Mouse (Mus musculus) stomach, embryonic 14.5 days (tissue): ENCODE measurements around the gene Nova1. TPM values are rescaled to one million over a fixed set of nuclear protein-coding genes. Genes with fewer than 3 reads are reported as not detected.

Experiments
- ATAC-seq: fragments of 200-750 bp; cut with Nextera tagmentation; 2 replicates; pipeline ENCODE4 v1.8.0; 2017; ENCODE audit warnings: low read depth, moderate TSS enrichment; ENCODE audit not compliant: insufficient number of reproducible peaks, insufficient read depth, low FRiP score
- H3K27ac ChIP-seq: fragments of 300-500 bp; sonication (generic); 2 replicates; pipeline ENCODE4 v1.5.1; 2014; ENCODE audit warnings: mild to moderate bottlenecking, low read length, moderate library complexity, mixed read lengths
- H3K27me3 ChIP-seq: fragments of 300-500 bp; sonication (generic); 2 replicates; pipeline ENCODE4 v1.6.1; 2014; ENCODE audit warnings: low read length, control low read depth, mixed read lengths; ENCODE audit not compliant: control insufficient read depth, insufficient read depth
- H3K36me3 ChIP-seq: fragments of 300-500 bp; sonication (generic); 2 replicates; pipeline ENCODE4 v1.6.1; 2014; ENCODE audit warnings: mild to moderate bottlenecking, control low read depth, low read length, moderate library complexity, mixed read lengths; ENCODE audit not compliant: control insufficient read depth, insufficient read depth
- H3K4me1 ChIP-seq: fragments of 300-500 bp; sonication (generic); 2 replicates; pipeline ENCODE4 v1.6.1; 2014; ENCODE audit warnings: low read length, control low read depth, mixed read lengths; ENCODE audit not compliant: control insufficient read depth, insufficient read depth
- H3K4me2 ChIP-seq: fragments of 300-500 bp; sonication (generic); replicated peaks from 2 replicates; pipeline ENCODE4 v1.6.1; 2014; ENCODE audit warnings: low read depth, low read length, control low read depth
- H3K4me3 ChIP-seq: fragments of 300-500 bp; sonication (generic); 2 replicates; pipeline ENCODE4 v1.5.1; 2014; ENCODE audit warnings: low read depth, low read length, control low read depth
- H3K9ac ChIP-seq: fragments of 300-500 bp; sonication (generic); replicated peaks from 2 replicates; pipeline ENCODE4 v1.6.1; 2014; ENCODE audit warnings: low read depth, mild to moderate bottlenecking, control low read depth, low read length, moderate library complexity, mixed read lengths
- H3K9me3 ChIP-seq: fragments of 300-500 bp; sonication (generic); 2 replicates; pipeline ENCODE4 v1.6.1; 2016; ENCODE audit warnings: low read depth, low read length, control low read depth; ENCODE audit not compliant: control insufficient read depth
- WGBS: fragments of 180-500 bp; shearing (Covaris S2); extraction: QIAGEN DNeasy Blood & Tissue Kit; methylation state at CpG from one replicate; pipeline ENCODE4 v1.1.7; 2014; 5-methylcytosine and 5-hydroxymethylcytosine counted together
- polyA plus RNA-seq: library from polyadenylated mRNA; unstranded; fragments of >200 nt; fragmentation: Nextera tagmentation; extraction: Ambion mirVana; gene quantifications from 2 replicates; pipeline ENCODE4 v1.2.1, GENCODE M21; 2014

Nova1 gene
- 2.3 and 2.7 TPM in 2 replicates for polyA plus RNA-seq

- Histone ChIP-seq H3K4me3 (peak within 1 kb of the TSS; percentile 67), H3K4me1 (no peaks in the 10 kb centered on the region), H3K27me3 (no peaks in the 10 kb centered on the region), H3K9me3 (no peaks in the 10 kb centered on the region), H3K27ac (peak within 1 kb of the TSS; percentile 66; the same call in 1 of the 2 replicates), H3K36me3 (no peaks in the 10 kb centered on the region), H3K9ac (peak within 1 kb of the TSS; percentile 61), H3K4me2 (peak within 1 kb of the TSS; percentile 84)
- under 1% methylated on average over 42 of the region's 68 CpGs for WGBS
- peak; percentile 79 for ATAC-seq
Observed at GRCm38 (mm10) chr12:46818856-46819347, at the start of gene Nova1. Gene Nova1 (minus strand): TSS chr12:46818929.

GRCm38 (mm10) chr12:46819348-46820022 is 756 bp upstream of the Nova1 start:
- ATAC-seq, result peak; percentile 95
- no peaks in the 10 kb centered on the region for H3K27me3 ChIP-seq
- H3K27ac ChIP-seq, result no peak overlapping the region
- H3K4me3 ChIP-seq, result peak overlapping the region; percentile 67
- peak overlapping the region; percentile 61 for H3K9ac ChIP-seq
- peak overlapping the region; percentile 84 for H3K4me2 ChIP-seq
- no peaks in the 10 kb centered on the region for H3K4me1 ChIP-seq
- no peaks in the 10 kb centered on the region for H3K36me3 ChIP-seq
- WGBS, result under 1% methylated on average over 54 of the region's 57 CpGs
- no peaks in the 10 kb centered on the region for H3K9me3 ChIP-seq

GRCm38 (mm10) chr12:46818021-46818855 is 491 bp downstream of the Nova1 start:
- H3K9me3 ChIP-seq, result no peaks in the 10 kb centered on the region
- peak overlapping the region; percentile 84 for H3K4me2 ChIP-seq
- H3K27me3 ChIP-seq, result no peaks in the 10 kb centered on the region
- H3K36me3 ChIP-seq, result no peaks in the 10 kb centered on the region
- peak overlapping the region; percentile 33; the same call in 1 of the 2 replicates for H3K27ac ChIP-seq
- WGBS, result under 1% methylated on average over 61 of the region's 61 CpGs
- H3K4me3 ChIP-seq, result peak overlapping the region; percentile 67
- H3K9ac ChIP-seq, result peak overlapping the region; percentile 61
- H3K4me1 ChIP-seq, result no peaks in the 10 kb centered on the region
- ATAC-seq, result no peak; the same call in 1 of the 2 replicates

- Histone ChIP-seq H3K4me3 (peak overlapping the region; percentile 67), H3K9me3 (no peaks in the 10 kb centered on the region), H3K27ac (no peak overlapping the region), H3K4me2 (peak overlapping the region; percentile 84), H3K27me3 (no peaks in the 10 kb centered on the region), H3K9ac (no peak overlapping the region), H3K36me3 (no peaks in the 10 kb centered on the region), H3K4me1 (no peaks in the 10 kb centered on the region)
- no peak for ATAC-seq
- 14% methylated on average over 14 of the region's 14 CpGs for WGBS
Observed at GRCm38 (mm10) chr12:46817211-46817803, 1.4 kb downstream of the Nova1 start.

- H3K9me3 ChIP-seq, result no peaks in the 10 kb centered on the region
- no peaks in the 10 kb centered on the region for H3K27me3 ChIP-seq
- 97% methylated on average over 3 of the region's 3 CpGs for WGBS
- no peak overlapping the region for H3K9ac ChIP-seq
- H3K27ac ChIP-seq, result no peak overlapping the region
- ATAC-seq, result no peak
- H3K4me2 ChIP-seq, result no peak overlapping the region
- no peaks in the 10 kb centered on the region for H3K4me1 ChIP-seq
- H3K36me3 ChIP-seq, result no peaks in the 10 kb centered on the region
- no peak overlapping the region for H3K4me3 ChIP-seq
Observed at GRCm38 (mm10) chr12:46816291-46816690, 2.4 kb downstream of the Nova1 start.

- H3K4me3 ChIP-seq, result no peak overlapping the region
- H3K4me1 ChIP-seq, result no peaks in the 10 kb centered on the region
- ATAC-seq, result no peak
- no peak overlapping the region for H3K27ac ChIP-seq
- H3K9me3 ChIP-seq, result no peaks in the 10 kb centered on the region
- H3K36me3 ChIP-seq, result no peaks in the 10 kb centered on the region
- H3K9ac ChIP-seq, result no peak overlapping the region
- 75% methylated on average over 5 of the region's 5 CpGs for WGBS
- H3K27me3 ChIP-seq, result no peaks in the 10 kb centered on the region
- H3K4me2 ChIP-seq, result no peak overlapping the region
Observed at GRCm38 (mm10) chr12:46815697-46816096, 3.0 kb downstream of the Nova1 start.

GRCm38 (mm10) chr12:46814820-46815219 is 3.9 kb downstream of the Nova1 start:
- Histone ChIP-seq H3K4me2 (no peak overlapping the region), H3K36me3 (no peaks in the 10 kb centered on the region), H3K27ac (no peak overlapping the region), H3K9ac (no peak overlapping the region), H3K27me3 (no peaks in the 10 kb centered on the region), H3K4me3 (no peak overlapping the region), H3K4me1 (no peaks in the 10 kb centered on the region), H3K9me3 (no peaks in the 10 kb centered on the region)
- ATAC-seq, result no peak
- 86% methylated on average over 4 of the region's 4 CpGs for WGBS

- WGBS, result 85% methylated on average over 1 of the region's 1 CpGs
Observed at GRCm38 (mm10) chr12:46801311-46801710, 17.4 kb downstream of the Nova1 start.

More at GRCm38 (mm10) chr12:46801311-46801710, 17.4 kb downstream of the Nova1 start:
- Histone ChIP-seq H3K9ac (no peak overlapping the region), H3K9me3 (no peaks in the 10 kb centered on the region), H3K4me1 (no peaks in the 10 kb centered on the region), H3K4me3 (no peak overlapping the region), H3K4me2 (no peak overlapping the region), H3K27me3 (no peaks in the 10 kb centered on the region), H3K36me3 (no peaks in the 10 kb centered on the region), H3K27ac (no peak overlapping the region)
- ATAC-seq, result no peak
